Mouse (Mus musculus): Measurements from ENCODE around the gene Enpp4. TPM values are rescaled to one million over a fixed set of nuclear protein-coding genes. Genes with fewer than 3 reads are reported as not detected.

Gene Enpp4
- total and polyA plus RNA-seq, 3 experiments, result 0.11 TPM; not detected in 2

DNA sequence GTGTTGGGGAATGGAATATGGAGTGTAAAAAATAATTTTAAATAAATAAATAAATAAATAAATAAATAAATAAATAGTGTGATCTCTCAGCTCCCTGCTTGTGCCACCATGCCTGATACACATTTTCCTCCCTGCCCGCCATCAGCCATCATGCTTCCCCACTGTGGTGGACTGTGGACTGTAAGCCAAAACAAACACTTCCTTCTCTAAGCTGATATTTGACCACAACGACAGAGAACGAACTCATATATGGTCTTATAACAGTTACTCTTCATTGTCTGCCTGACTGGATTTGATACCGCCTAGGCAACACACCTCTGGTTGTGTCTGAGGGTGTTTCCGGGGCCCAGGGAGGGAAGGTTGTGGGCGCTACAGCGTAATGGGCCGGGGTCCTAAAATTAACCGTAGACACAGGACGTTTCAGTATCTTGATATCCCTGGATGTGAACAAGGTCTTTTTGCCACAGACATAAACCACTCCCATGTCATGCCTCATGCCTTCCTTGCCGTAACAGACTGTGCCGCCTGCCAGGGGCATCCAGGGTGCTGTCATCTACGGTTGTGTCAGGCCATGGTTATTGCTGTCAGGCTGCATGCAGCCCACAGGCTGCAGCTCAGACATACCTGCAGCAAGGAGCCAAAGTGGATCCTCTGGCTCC, 23.6 kb upstream of the Enpp4 start:
- DNase-seq (ENCODE audit: low spot score) (no peak), ATAC-seq (ENCODE audit: extremely low read depth, insufficient number of reproducible peaks, low FRiP score, poor library complexity, severe bottlenecking) (no peak)
- no peaks in the 10 kb centered on the region for H3K36me3 ChIP-seq (replicated peaks)
- TF ChIP-seq TAL1 (conservative IDR thresholded peaks at IDR 0.05; ENCODE audit: low read depth, low read length) (no peak), CTCF (IDR thresholded peaks at IDR 0.05; ENCODE audit: low read depth, low read length) (no peak), GATA1 (IDR thresholded peaks at IDR 0.05; ENCODE audit: borderline replicate concordance, low read length) (no peak), POLR2AphosphoS5 (IDR thresholded peaks at IDR 0.05; ENCODE audit: insufficient replicate concordance, low read depth, low read length) (no peak), GATA2 (IDR thresholded peaks at IDR 0.05; ENCODE audit: borderline replicate concordance, low read depth, low read length) (no peak)
- no peaks in the 10 kb centered on the region for H3K4me1 ChIP-seq (ENCODE audit: insufficient read depth, low read depth, low read length)
- H3K9me3 ChIP-seq (replicated peaks), result peaks cover 57% of the 10 kb centered on the region
- no peaks in the 10 kb centered on the region for H3K27me3 ChIP-seq (ENCODE audit: insufficient read depth, low read length)
- H3K4me3 ChIP-seq (ENCODE audit: low read depth, low read length), result no peak overlapping the region

- no peaks in the 10 kb centered on the region for H3K4me1 ChIP-seq (ENCODE audit: insufficient read depth, low read depth, low read length)
- H3K27me3 ChIP-seq (ENCODE audit: insufficient read depth, low read length), result no peaks in the 10 kb centered on the region
- peaks cover 45% of the 10 kb centered on the region for H3K9me3 ChIP-seq (replicated peaks)
- ATAC-seq (ENCODE audit: extremely low read depth, insufficient number of reproducible peaks, low FRiP score, poor library complexity, severe bottlenecking) (no peak), DNase-seq (ENCODE audit: low spot score) (no peak)
- no peak overlapping the region for H3K4me3 ChIP-seq (ENCODE audit: low read depth, low read length)
- no peaks in the 10 kb centered on the region for H3K36me3 ChIP-seq (replicated peaks)
- TF ChIP-seq POLR2AphosphoS5 (IDR thresholded peaks at IDR 0.05; ENCODE audit: insufficient replicate concordance, low read depth, low read length), result no peak
- no peak for TF ChIP-seq TAL1 (conservative IDR thresholded peaks at IDR 0.05; ENCODE audit: low read depth, low read length)
- no peak for TF ChIP-seq GATA2 (IDR thresholded peaks at IDR 0.05; ENCODE audit: borderline replicate concordance, low read depth, low read length)
- TF ChIP-seq CTCF (IDR thresholded peaks at IDR 0.05; ENCODE audit: low read depth, low read length), result no peak
- no peak for TF ChIP-seq GATA1 (IDR thresholded peaks at IDR 0.05; ENCODE audit: borderline replicate concordance, low read length)
These were observed 15.9 kb upstream of the Enpp4 start for GRCm38 (mm10) chr17:44121366-44122100.

- H3K36me3 ChIP-seq (replicated peaks), result no peaks in the 10 kb centered on the region
- no peaks in the 10 kb centered on the region for H3K27me3 ChIP-seq (ENCODE audit: insufficient read depth, low read length)
- TF ChIP-seq GATA2 (IDR thresholded peaks at IDR 0.05; ENCODE audit: borderline replicate concordance, low read depth, low read length) (no peak), GATA1 (IDR thresholded peaks at IDR 0.05; ENCODE audit: borderline replicate concordance, low read length) (no peak), CTCF (IDR thresholded peaks at IDR 0.05; ENCODE audit: low read depth, low read length) (no peak), POLR2AphosphoS5 (IDR thresholded peaks at IDR 0.05; ENCODE audit: insufficient replicate concordance, low read depth, low read length) (no peak), TAL1 (conservative IDR thresholded peaks at IDR 0.05; ENCODE audit: low read depth, low read length) (no peak)
- H3K4me3 ChIP-seq (ENCODE audit: low read depth, low read length), result no peak overlapping the region
- DNase-seq (ENCODE audit: low spot score), result no peak
- no peak for ATAC-seq (ENCODE audit: extremely low read depth, insufficient number of reproducible peaks, low FRiP score, poor library complexity, severe bottlenecking)
- peaks cover 32% of the 10 kb centered on the region for H3K9me3 ChIP-seq (replicated peaks)
- H3K4me1 ChIP-seq (ENCODE audit: insufficient read depth, low read depth, low read length), result no peaks in the 10 kb centered on the region
These were observed 12.6 kb upstream of the Enpp4 start for GRCm38 (mm10) chr17:44118231-44118630.

- Histone ChIP-seq H3K36me3 (replicated peaks) (no peaks in the 10 kb centered on the region), H3K4me3 (ENCODE audit: low read depth, low read length) (no peak overlapping the region), H3K27me3 (ENCODE audit: insufficient read depth, low read length) (no peaks in the 10 kb centered on the region), H3K9me3 (replicated peaks) (peaks cover 31% of the 10 kb centered on the region), H3K4me1 (ENCODE audit: insufficient read depth, low read depth, low read length) (no peaks in the 10 kb centered on the region)
- TF ChIP-seq CTCF (IDR thresholded peaks at IDR 0.05; ENCODE audit: low read depth, low read length) (no peak), POLR2AphosphoS5 (IDR thresholded peaks at IDR 0.05; ENCODE audit: insufficient replicate concordance, low read depth, low read length) (no peak), GATA1 (IDR thresholded peaks at IDR 0.05; ENCODE audit: borderline replicate concordance, low read length) (no peak)
- no peak for ATAC-seq (ENCODE audit: extremely low read depth, insufficient number of reproducible peaks, low FRiP score, poor library complexity, severe bottlenecking)
- no peak for DNase-seq (ENCODE audit: low spot score)
These were observed 12.1 kb upstream of the Enpp4 start for GRCm38 (mm10) chr17:44117721-44118120.

GRCm38 (mm10) chr17:44116584-44116983, 11.0 kb upstream of the Enpp4 start:
- DNase-seq (ENCODE audit: low spot score) (no peak), ATAC-seq (ENCODE audit: extremely low read depth, insufficient number of reproducible peaks, low FRiP score, poor library complexity, severe bottlenecking) (no peak)
- H3K9me3 ChIP-seq (replicated peaks), result peaks cover 25% of the 10 kb centered on the region
- H3K36me3 ChIP-seq (replicated peaks), result no peaks in the 10 kb centered on the region
- no peak overlapping the region for H3K4me3 ChIP-seq (ENCODE audit: low read depth, low read length)
- no peaks in the 10 kb centered on the region for H3K4me1 ChIP-seq (ENCODE audit: insufficient read depth, low read depth, low read length)
- TF ChIP-seq CTCF (IDR thresholded peaks at IDR 0.05; ENCODE audit: low read depth, low read length), result no peak
- TF ChIP-seq TAL1 (conservative IDR thresholded peaks at IDR 0.05; ENCODE audit: low read depth, low read length), result no peak
- no peak for TF ChIP-seq GATA1 (IDR thresholded peaks at IDR 0.05; ENCODE audit: borderline replicate concordance, low read length)
- TF ChIP-seq POLR2AphosphoS5 (IDR thresholded peaks at IDR 0.05; ENCODE audit: insufficient replicate concordance, low read depth, low read length), result no peak
- TF ChIP-seq GATA2 (IDR thresholded peaks at IDR 0.05; ENCODE audit: borderline replicate concordance, low read depth, low read length), result no peak
- H3K27me3 ChIP-seq (ENCODE audit: insufficient read depth, low read length), result no peaks in the 10 kb centered on the region

DNA sequence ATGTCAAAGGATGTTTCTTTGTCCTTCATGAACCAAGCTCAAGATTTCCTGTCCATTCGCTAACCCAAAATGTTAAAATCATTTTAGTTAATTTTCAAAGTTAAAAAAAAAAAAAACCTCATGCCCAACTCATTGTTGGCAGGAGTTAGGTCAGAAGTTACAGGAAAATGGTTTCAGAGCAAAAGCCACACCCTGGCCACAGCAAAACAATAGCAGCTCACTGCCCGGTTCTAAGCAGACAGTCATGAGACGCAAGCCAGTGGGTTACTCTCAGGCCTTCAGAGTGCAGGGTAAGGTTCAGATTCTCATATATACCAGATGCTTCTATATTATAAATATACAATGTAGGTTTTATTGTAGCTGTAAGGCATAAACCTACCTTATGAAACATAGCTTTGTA, 2.7 kb upstream of the Enpp4 start:
- Histone ChIP-seq H3K27me3 (ENCODE audit: insufficient read depth, low read length) (no peaks in the 10 kb centered on the region), H3K4me3 (ENCODE audit: low read depth, low read length) (no peak overlapping the region), H3K36me3 (replicated peaks) (no peaks in the 10 kb centered on the region), H3K4me1 (ENCODE audit: insufficient read depth, low read depth, low read length) (no peaks in the 10 kb centered on the region), H3K9me3 (replicated peaks) (peaks cover 9% of the 10 kb centered on the region)
- DNase-seq (ENCODE audit: low spot score) (no peak), ATAC-seq (ENCODE audit: extremely low read depth, insufficient number of reproducible peaks, low FRiP score, poor library complexity, severe bottlenecking) (no peak)
- no peak for TF ChIP-seq GATA2 (IDR thresholded peaks at IDR 0.05; ENCODE audit: borderline replicate concordance, low read depth, low read length)
- no peak for TF ChIP-seq POLR2AphosphoS5 (IDR thresholded peaks at IDR 0.05; ENCODE audit: insufficient replicate concordance, low read depth, low read length)
- no peak for TF ChIP-seq CTCF (IDR thresholded peaks at IDR 0.05; ENCODE audit: low read depth, low read length)
- TF ChIP-seq TAL1 (conservative IDR thresholded peaks at IDR 0.05; ENCODE audit: low read depth, low read length), result no peak
- TF ChIP-seq GATA1 (IDR thresholded peaks at IDR 0.05; ENCODE audit: borderline replicate concordance, low read length), result no peak

All from G1E (cell line).